Mouse (Mus musculus) lung, postnatal 25 days (tissue): ENCODE data around the gene Kcng4.
A peak's percentile ranks its signal among the peaks of the same experiment; 100 is the strongest.

Source experiments
- DNase-seq: peaks from one replicate; pipeline ENCODE4 v3.0.0; 2022; ENCODE audit warnings: low spot score

The Kcng4 gene

GRCm38 (mm10) chr8:119635378-119635777 lies at the start of gene Kcng4:
TSS of gene Kcng4 (minus strand) at chr8:119635680.
- DNase-seq, result no peak

- DNase-seq, result no peak
Observed at GRCm38 (mm10) chr8:119679184-119679583, 43.7 kb upstream of the Kcng4 start.

DNA sequence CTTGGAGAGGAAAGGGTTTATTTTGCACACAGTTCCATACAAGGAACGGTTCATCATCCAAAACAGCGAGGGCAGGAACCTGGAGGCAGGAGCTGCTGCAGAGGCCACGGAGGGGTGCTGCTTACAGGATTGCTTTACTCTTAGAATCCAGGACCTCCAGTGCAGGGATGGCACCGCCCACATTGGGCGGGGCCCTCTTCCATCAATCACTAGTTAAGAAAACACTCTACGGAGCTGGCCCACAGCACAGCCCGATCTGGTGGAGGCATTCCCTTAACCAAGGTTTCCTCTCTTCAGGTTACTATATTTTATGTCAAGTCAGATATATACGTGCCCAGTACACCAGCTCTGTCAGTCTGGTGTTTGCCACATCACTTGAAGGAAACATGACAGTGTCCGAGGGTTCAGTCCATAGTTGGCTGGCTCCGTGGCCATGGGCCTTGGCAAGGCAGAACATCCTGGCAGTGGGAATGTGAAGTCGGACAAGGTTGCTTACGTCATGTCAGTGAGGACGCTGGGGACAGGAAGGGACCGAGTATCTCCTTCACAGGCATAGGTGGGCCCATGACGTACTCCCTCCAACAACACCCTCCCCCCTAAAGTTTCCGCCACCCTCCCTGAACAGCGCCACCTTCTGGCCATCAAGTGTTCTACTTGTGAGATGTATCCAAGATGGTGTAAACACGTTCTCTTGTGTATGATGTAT lies 42.8 kb upstream of the Kcng4 start:
- DNase-seq, result no peak

- DNase-seq, result peak; percentile 92
Observed at GRCm38 (mm10) chr8:119676389-119676788, 40.9 kb upstream of the Kcng4 start.

DNA sequence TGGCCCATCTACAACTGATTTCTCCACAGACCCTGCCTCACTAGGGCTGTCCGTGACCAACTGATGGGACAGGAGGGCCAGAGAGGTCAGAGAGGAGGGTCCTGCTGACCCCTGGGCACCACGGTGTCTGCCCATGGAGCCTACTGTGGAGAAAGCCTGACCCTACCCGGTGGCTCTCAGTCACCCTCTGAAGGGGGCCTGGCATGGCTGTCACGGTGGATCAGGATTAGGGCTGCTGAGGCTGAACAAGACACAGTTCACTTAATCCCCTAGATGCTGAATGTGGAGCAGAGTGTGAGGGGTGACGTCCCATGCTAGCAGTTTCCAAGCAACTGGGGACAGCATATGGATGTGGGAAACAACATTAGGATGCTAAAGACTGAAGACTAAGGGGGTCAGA lies 40.0 kb upstream of the Kcng4 start:
- no peak for DNase-seq

DNA sequence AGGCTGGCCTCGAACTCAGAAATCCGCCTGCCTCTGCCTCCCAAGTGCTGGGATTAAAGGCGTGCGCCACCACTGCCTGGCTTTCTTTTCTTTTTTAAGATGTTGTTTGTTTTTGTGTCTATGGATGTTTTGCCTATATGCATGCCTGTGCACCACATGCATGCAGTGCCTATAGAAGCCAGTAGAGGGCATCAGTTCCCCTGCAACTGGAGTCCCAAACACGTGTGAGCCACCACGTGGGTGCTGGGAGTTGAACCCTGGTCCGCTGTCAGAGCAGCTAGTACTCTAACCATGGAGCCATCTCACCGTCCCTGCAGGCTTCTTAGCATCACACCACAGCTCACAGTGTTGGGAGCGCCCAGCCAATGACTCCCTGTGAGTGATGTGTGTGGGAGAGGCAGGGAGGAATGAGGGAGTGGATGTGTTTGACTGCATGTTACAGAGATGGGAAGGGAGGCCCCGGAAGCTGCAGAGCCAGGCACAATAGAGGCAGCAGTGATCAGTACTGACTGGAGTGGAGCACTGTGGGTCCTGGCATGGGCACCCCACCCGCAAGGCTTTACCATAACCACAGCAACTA lies 38.6 kb upstream of the Kcng4 start:
- no peak for DNase-seq

- peak; percentile 83 for DNase-seq
Observed at GRCm38 (mm10) chr8:119670419-119671091, 35.1 kb upstream of the Kcng4 start.

GRCm38 (mm10) chr8:119669284-119669683 lies 33.8 kb upstream of the Kcng4 start:
- DNase-seq, result peak; percentile 63

DNA sequence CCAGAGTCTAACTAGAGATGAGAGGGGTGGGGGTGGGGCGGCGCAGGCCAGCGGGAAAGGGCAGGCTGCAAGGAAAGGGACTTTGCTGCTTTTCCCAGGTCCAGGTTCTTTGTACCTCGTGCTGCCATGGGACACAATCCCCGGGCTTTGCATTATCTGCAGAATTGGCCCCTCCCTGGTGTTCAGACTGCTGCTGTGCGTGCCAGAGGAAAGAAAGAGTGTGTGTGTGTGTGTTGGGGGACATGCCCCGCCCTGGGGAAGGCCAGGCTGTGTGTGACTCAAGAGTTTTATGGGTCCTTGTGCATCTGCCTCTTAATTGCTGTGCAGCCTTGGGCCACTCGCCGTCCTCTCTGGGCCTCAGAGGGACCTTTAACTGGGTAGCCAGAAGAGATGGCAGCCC lies 33.0 kb upstream of the Kcng4 start:
- no peak for DNase-seq

DNA sequence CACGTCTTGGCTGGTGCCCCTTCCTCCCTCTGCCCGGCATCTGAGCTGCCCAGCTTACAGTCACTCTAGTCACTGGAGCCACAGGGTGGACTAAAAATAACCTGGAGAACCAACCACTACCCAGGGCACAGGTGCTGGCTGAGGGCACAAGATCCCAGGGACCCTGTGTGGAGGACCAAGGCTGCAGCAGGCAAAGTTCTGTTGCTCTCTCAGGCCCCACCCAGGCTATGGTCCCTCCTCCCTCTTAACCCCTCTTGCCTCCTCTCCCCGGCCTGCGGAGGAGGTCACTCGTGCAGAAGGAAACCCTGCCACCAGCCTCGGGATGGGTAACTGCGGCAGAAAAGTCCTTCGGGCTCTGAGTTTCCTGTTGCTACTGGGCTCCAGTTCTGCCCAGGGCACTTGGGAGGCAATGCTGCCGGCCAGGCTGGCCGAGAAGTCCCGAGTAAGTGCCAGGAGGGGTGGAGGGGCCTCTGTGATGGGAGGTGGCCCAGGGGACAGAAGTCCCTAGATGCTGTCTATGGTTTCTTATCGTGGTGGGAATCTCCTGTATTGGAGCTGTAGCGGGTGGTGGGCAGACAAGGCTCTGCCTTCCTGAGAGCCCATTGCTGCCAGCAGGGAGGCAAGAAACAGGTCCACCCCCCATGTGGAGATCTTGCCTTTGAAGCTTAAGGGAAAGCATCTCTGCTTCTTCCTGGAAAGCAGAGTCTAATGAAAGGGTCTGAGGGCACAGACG lies 30.9 kb upstream of the Kcng4 start, which contains the start of gene Wfdc1:
Wfdc1 (plus strand) TSS at position 147 of the 733 bp plus-strand sequence.
- peak; percentile 54 for DNase-seq

DNA sequence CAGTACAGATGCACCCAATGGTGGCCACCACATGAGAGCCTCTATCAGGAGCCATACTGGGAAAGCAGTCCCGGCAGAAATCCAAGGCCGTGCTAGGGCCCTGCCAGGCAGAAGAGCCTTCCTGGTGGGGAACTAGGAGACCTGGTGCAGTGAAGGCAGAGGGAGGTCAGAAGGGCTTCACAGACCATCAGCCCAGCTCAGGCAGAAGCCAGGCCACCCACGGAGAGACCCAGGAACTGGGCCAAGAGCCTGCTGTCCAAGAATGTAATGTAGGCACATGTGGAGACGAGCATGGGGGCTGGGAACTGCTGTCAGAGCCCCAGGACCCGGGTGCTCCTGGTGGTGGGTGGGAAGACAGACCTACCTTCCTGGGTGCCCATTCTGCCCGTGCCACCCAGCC lies 29.8 kb upstream of the Kcng4 start:
- DNase-seq, result no peak

GRCm38 (mm10) chr8:119663440-119663839 lies 28.0 kb upstream of the Kcng4 start:
- DNase-seq, result no peak

DNA sequence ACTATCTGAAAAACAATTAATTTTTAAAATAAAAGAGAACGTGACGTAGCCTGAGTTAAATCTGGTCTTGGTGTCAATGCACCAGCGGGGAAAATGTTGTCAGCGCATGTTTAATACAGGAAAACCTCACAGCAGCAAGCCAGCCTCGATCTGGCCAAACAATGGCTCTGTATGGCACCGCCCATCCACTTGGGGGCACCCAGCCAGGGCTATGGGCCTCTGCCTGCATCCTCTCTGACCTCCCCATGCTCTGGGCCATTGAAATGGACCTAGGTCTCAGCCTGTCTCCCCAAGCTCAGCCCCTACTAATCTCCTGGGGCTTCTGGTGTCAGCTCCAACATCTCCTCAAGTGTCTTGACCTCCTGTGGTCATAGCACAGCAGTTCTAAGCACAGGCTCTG lies 26.4 kb upstream of the Kcng4 start:
- peak; percentile 63 for DNase-seq

DNA sequence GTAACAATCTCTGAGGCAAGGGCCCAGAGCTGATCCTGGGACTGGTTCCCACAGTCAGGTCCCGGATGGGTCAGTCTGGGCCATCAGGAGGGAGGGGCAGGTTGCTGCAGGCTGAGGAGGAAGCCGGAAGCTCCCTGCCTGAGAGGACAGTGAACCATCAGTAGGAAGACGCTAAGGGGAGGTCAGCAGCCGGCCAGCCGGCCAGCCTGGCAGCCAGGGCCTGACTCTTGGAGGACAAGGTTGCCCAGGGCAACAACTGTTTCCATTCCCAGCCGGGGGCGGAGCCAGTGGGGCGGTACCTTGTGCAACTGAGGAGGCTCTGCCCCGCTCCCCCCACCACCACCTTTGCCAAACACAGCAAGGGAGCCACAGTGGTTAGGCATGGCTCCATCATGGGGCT lies 25.6 kb upstream of the Kcng4 start:
- peak; percentile 80 for DNase-seq

DNA sequence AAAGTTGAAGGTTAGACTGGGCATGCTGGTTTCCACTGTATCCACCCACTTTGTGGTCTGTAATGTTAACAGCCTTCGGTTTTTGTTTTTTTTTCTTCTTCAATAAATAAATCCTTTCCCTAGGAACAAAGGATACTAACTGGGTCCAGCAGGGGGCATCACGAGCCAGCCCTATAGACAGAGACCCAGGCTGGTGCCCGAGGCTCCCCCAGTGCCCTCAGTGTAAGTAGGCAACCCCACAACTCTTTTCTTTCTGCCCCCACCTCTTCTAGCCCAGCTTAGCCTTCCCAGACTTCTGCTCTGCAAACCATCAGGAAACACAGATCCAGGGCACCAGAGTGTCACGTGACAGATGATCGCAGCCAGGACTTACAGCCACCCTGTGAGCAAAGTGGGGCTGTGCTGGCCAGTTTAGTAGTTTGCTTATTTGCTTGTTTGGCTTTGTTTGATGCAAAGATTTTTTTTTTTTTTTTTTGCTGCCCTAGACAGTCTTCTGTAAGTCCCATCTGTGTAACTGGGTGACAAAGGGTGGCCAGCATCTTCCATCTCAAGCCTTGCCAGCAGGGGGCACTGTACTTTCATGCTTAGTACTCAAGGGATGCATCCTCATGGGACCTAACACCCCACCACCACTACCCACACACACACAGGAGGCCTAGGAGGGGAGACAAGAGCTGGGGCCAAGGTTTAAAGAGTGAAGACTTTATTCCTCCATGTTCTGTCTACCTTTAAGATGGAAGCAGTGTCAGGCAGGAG lies 21.4 kb upstream of the Kcng4 start:
- DNase-seq, result peak; percentile 58

GRCm38 (mm10) chr8:119651324-119651723 lies 15.8 kb upstream of the Kcng4 start:
- DNase-seq, result no peak

- DNase-seq, result no peak
Observed at GRCm38 (mm10) chr8:119646846-119647245, 11.4 kb upstream of the Kcng4 start.

DNA sequence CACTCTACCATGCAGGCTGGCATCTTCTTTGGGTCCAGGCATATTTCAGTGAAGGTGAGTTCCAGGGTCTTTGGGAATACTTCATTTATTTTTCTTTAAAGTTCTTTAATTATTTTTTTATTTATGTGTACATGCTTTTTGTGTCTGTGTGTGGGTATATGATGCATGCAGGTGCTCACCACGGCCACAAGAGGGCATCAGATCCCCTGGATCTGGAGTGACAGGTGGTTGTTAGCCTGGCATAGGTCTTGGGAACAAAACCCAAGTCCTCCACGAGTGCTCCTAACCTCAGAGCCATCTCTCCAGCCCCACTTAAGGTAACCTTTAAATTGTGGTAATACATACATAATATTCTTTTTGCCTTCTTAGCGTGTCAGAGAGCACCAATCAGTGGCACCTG lies 10.7 kb upstream of the Kcng4 start:
- DNase-seq, result no peak

DNA sequence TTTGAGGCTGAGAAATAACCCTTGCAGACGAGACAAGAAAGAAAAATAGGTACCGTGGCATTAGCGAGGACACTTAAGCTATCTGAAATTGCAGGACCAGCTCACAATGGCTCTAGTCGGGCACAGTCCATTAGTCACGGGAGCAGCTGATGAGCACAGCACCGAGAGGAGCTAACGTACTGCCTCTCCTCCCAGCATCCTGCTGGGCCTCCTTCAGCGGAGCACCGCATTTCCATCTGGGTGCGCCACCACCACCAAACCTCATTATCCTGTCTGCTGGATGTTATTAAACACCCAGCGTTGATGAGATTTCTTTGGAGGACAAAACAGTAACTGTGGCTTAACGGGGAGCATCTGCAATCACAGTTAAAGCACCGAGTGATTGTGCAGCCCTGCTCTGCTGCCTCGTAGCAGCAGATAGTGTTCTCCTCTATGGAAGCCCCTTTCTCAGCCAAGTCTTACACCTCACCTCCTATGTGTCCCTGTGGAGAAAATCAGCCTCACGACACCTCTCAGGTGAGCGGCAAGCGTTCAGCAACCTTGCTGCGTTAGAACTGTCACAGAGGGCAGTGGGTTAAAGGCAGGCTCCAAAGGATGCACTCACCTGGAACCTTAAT lies 9.6 kb upstream of the Kcng4 start:
- no peak for DNase-seq

GRCm38 (mm10) chr8:119644429-119644960 lies 9.0 kb upstream of the Kcng4 start:
- DNase-seq, result no peak

GRCm38 (mm10) chr8:119642960-119643359 lies 7.5 kb upstream of the Kcng4 start:
- no peak for DNase-seq
